Mouse (Mus musculus): ENCODE data around the gene Supt3. TPM values are rescaled to one million over a fixed set of nuclear protein-coding genes. Genes with fewer than 3 reads are reported as not detected.

The Supt3 gene
- total and polyA plus RNA-seq, 2 experiments from 2014 or later: 7.4 to 24.9 TPM

GRCm38 (mm10) chr17:45058566-45059363 is 281.8 kb downstream of the Supt3 start:
- Histone ChIP-seq H3K9me3 (ENCODE audit: low read length) (no peaks in the 10 kb centered on the region), H3K27me3 (ENCODE audit: insufficient read depth, low read length) (no peaks in the 10 kb centered on the region), H3K9ac (replicated peaks; ENCODE audit: low read length) (no peak overlapping the region), H3K4me2 (ENCODE audit: low read depth, low read length) (no peak overlapping the region), H3K4me3 (ENCODE audit: low read length) (no peak overlapping the region), H3K4me1 (ENCODE audit: insufficient read depth, low read length) (no peaks in the 10 kb centered on the region), H3K36me3 (ENCODE audit: insufficient read depth, low read length) (no peaks in the 10 kb centered on the region), H3K27ac (no peak overlapping the region)
- peak; percentile 43; the same call in 1 of the 2 replicates for ATAC-seq
- 44% methylated on average over 6 of the region's 6 CpGs for WGBS
- DNase-seq (ENCODE audit: low spot score): peak; percentile 56
- no peak for TF ChIP-seq CTCF (IDR thresholded peaks at IDR 0.05; ENCODE audit: low read depth)

GRCm38 (mm10) chr17:45063776-45064175 is 286.8 kb downstream of the Supt3 start:
- H3K4me3 ChIP-seq (ENCODE audit: low read length): no peak overlapping the region
- WGBS: 66% methylated on average over 5 of the region's 5 CpGs
- H3K4me2 ChIP-seq (ENCODE audit: low read depth, low read length): no peak overlapping the region
- H3K9ac ChIP-seq (replicated peaks; ENCODE audit: low read length): no peak overlapping the region
- H3K36me3 ChIP-seq (ENCODE audit: insufficient read depth, low read length): no peaks in the 10 kb centered on the region
- no peaks in the 10 kb centered on the region for H3K27me3 ChIP-seq (ENCODE audit: insufficient read depth, low read length)
- no peak overlapping the region for H3K27ac ChIP-seq
- no peak for ATAC-seq
- DNase-seq (ENCODE audit: low spot score): no peak
- TF ChIP-seq CTCF (IDR thresholded peaks at IDR 0.05; ENCODE audit: low read depth): no peak
- H3K9me3 ChIP-seq (ENCODE audit: low read length): no peaks in the 10 kb centered on the region
- no peaks in the 10 kb centered on the region for H3K4me1 ChIP-seq (ENCODE audit: insufficient read depth, low read length)

- ATAC-seq (no peak), DNase-seq (ENCODE audit: low spot score) (no peak)
- no peak overlapping the region for H3K27ac ChIP-seq
- no peak for TF ChIP-seq CTCF (IDR thresholded peaks at IDR 0.05; ENCODE audit: low read depth)
- H3K9me3 ChIP-seq (ENCODE audit: low read length): no peaks in the 10 kb centered on the region
- no peak overlapping the region for H3K9ac ChIP-seq (replicated peaks; ENCODE audit: low read length)
- H3K4me1 ChIP-seq (ENCODE audit: insufficient read depth, low read length): no peaks in the 10 kb centered on the region
- no peaks in the 10 kb centered on the region for H3K36me3 ChIP-seq (ENCODE audit: insufficient read depth, low read length)
- no peak overlapping the region for H3K4me2 ChIP-seq (ENCODE audit: low read depth, low read length)
- H3K27me3 ChIP-seq (ENCODE audit: insufficient read depth, low read length): no peaks in the 10 kb centered on the region
- H3K4me3 ChIP-seq (ENCODE audit: low read length): no peak overlapping the region
- 91% methylated on average over 2 of the region's 2 CpGs for WGBS
These were observed 288.5 kb downstream of the Supt3 start for GRCm38 (mm10) chr17:45065465-45065864.

- Histone ChIP-seq H3K27ac (no peak overlapping the region), H3K4me2 (ENCODE audit: low read depth, low read length) (no peak overlapping the region), H3K36me3 (ENCODE audit: insufficient read depth, low read length) (no peaks in the 10 kb centered on the region), H3K4me1 (ENCODE audit: insufficient read depth, low read length) (no peaks in the 10 kb centered on the region), H3K9me3 (ENCODE audit: low read length) (no peaks in the 10 kb centered on the region), H3K4me3 (ENCODE audit: low read length) (no peak overlapping the region), H3K27me3 (ENCODE audit: insufficient read depth, low read length) (no peaks in the 10 kb centered on the region), H3K9ac (replicated peaks; ENCODE audit: low read length) (no peak overlapping the region)
- WGBS: 92% methylated on average over 3 of the region's 3 CpGs
- no peak for ATAC-seq
- TF ChIP-seq CTCF (IDR thresholded peaks at IDR 0.05; ENCODE audit: low read depth): no peak
- no peak for DNase-seq (ENCODE audit: low spot score)
These were observed 290.5 kb downstream of the Supt3 start for GRCm38 (mm10) chr17:45067441-45067840.

- Histone ChIP-seq H3K9ac (replicated peaks; ENCODE audit: low read length) (no peak overlapping the region), H3K9me3 (ENCODE audit: low read length) (no peaks in the 10 kb centered on the region), H3K4me1 (ENCODE audit: insufficient read depth, low read length) (no peaks in the 10 kb centered on the region), H3K4me2 (ENCODE audit: low read depth, low read length) (no peak overlapping the region), H3K27ac (no peak overlapping the region), H3K4me3 (ENCODE audit: low read length) (no peak overlapping the region), H3K36me3 (ENCODE audit: insufficient read depth, low read length) (no peaks in the 10 kb centered on the region), H3K27me3 (ENCODE audit: insufficient read depth, low read length) (no peaks in the 10 kb centered on the region)
- no peak for ATAC-seq
- DNase-seq (ENCODE audit: low spot score): no peak
- no peak for TF ChIP-seq CTCF (IDR thresholded peaks at IDR 0.05; ENCODE audit: low read depth)
- 42% methylated on average over 7 of the region's 7 CpGs for WGBS
These were observed 291.4 kb downstream of the Supt3 start for GRCm38 (mm10) chr17:45068321-45068720.

- no peaks in the 10 kb centered on the region for H3K27me3 ChIP-seq (ENCODE audit: insufficient read depth, low read length)
- no peaks in the 10 kb centered on the region for H3K36me3 ChIP-seq (ENCODE audit: insufficient read depth, low read length)
- H3K9me3 ChIP-seq (ENCODE audit: low read length): no peaks in the 10 kb centered on the region
- no peaks in the 10 kb centered on the region for H3K4me1 ChIP-seq (ENCODE audit: insufficient read depth, low read length)
- no peak overlapping the region for H3K9ac ChIP-seq (replicated peaks; ENCODE audit: low read length)
- H3K27ac ChIP-seq: no peak overlapping the region
- no peak overlapping the region for H3K4me3 ChIP-seq (ENCODE audit: low read length)
- no peak for TF ChIP-seq CTCF (IDR thresholded peaks at IDR 0.05; ENCODE audit: low read depth)
- WGBS: 67% methylated on average over 7 of the region's 7 CpGs
- H3K4me2 ChIP-seq (ENCODE audit: low read depth, low read length): no peak overlapping the region
- ATAC-seq: no peak
- no peak for DNase-seq (ENCODE audit: low spot score)
These were observed 295.8 kb downstream of the Supt3 start for GRCm38 (mm10) chr17:45072495-45073347.

GRCm38 (mm10) chr17:45073348-45073634 is 296.3 kb downstream of the Supt3 start:
- Histone ChIP-seq H3K9ac (replicated peaks; ENCODE audit: low read length) (no peak overlapping the region), H3K4me2 (ENCODE audit: low read depth, low read length) (no peak overlapping the region), H3K27ac (no peak overlapping the region), H3K9me3 (ENCODE audit: low read length) (no peaks in the 10 kb centered on the region), H3K4me3 (ENCODE audit: low read length) (no peak overlapping the region), H3K27me3 (ENCODE audit: insufficient read depth, low read length) (no peaks in the 10 kb centered on the region), H3K4me1 (ENCODE audit: insufficient read depth, low read length) (no peaks in the 10 kb centered on the region), H3K36me3 (ENCODE audit: insufficient read depth, low read length) (no peaks in the 10 kb centered on the region)
- ATAC-seq: no peak
- DNase-seq (ENCODE audit: low spot score): no peak
- 93% methylated on average over 8 of the region's 8 CpGs for WGBS
- TF ChIP-seq CTCF (IDR thresholded peaks at IDR 0.05; ENCODE audit: low read depth): no peak
